ENCODE assay signal across 9 mouse cellular contexts in genomic region chr17:45516488-45516887, GRCm38 (mm10). TPM values are rescaled to one million over a fixed set of nuclear protein-coding genes. Genes with fewer than 3 reads are reported as not detected.
DNase-seq lines count a peak whose midpoint lies in the region; ATAC-seq lines count a peak whose summit lies in the region.
"Had no signal": no experiment of that assay in that cellular context is flagged by ENCODE, and none has a peak within 500 bp of the region (broad histone marks: within the 10 kb centered on the region; RNA-seq: fewer than 3 reads in every experiment).

No protein-coding gene starts in this region.

- no peaks in the 10 kb centered on the region for H3K36me3 ChIP-seq in forebrain, embryonic 16.5 days (ENCODE audit: control insufficient read depth, insufficient read depth)
- H3K36me3 ChIP-seq in hindbrain, embryonic 14.5 days (replicated peaks; ENCODE audit: control insufficient read depth, insufficient read depth): peaks cover 20% of the 10 kb centered on the region
- peaks cover 76% of the 10 kb centered on the region for H3K36me3 ChIP-seq in midbrain, embryonic 10.5 days

- H3K9ac ChIP-seq in forebrain, embryonic 16.5 days (replicated peaks; ENCODE audit: low read depth, low read length): no peak overlapping the region
- H3K9ac ChIP-seq in hindbrain, embryonic 14.5 days: no peak overlapping the region

- 55% methylated on average over 8 of the region's 8 CpGs for WGBS in forebrain, embryonic 16.5 days
- WGBS in hindbrain, embryonic 14.5 days: 50% methylated on average over 8 of the region's 8 CpGs
- 61% methylated on average over 8 of the region's 8 CpGs for WGBS in midbrain, embryonic 10.5 days

- no peaks in the 10 kb centered on the region for H3K27me3 ChIP-seq in forebrain, embryonic 16.5 days (replicated peaks; ENCODE audit: control insufficient read depth, insufficient read depth, low read length)
- H3K27me3 ChIP-seq in hindbrain, embryonic 14.5 days (ENCODE audit: control insufficient read depth, insufficient read depth, low read length): no peaks in the 10 kb centered on the region
- H3K27me3 ChIP-seq in midbrain, embryonic 10.5 days (ENCODE audit: low read depth, poor library complexity, severe bottlenecking): no peaks in the 10 kb centered on the region

- DNase-seq in R1 (ENCODE audit: low read depth, low spot score): peak; percentile 88
- DNase-seq in cerebellum, adult 11-12 months: peak; percentile 88
- DNase-seq in hindbrain, embryonic 14.5 days (ENCODE audit: low spot score): peak; percentile 91
- DNase-seq in left cerebral cortex, adult 18-20 months (ENCODE audit: low spot score in 2 of 2): peak; percentile 81 to 90
- DNase-seq in midbrain, embryonic 10.5 days (ENCODE audit: low spot score): peak; percentile 73
- DNase-seq in right cerebral cortex, postnatal 25 days: peak; percentile 77
- DNase-seq in yolk sac, embryonic 10.5 days (ENCODE audit: low spot score): peak; percentile 50

- no peak overlapping the region for H3K4me3 ChIP-seq in forebrain, embryonic 16.5 days (replicated peaks; ENCODE audit: low read length)
- H3K4me3 ChIP-seq in hindbrain, embryonic 14.5 days (replicated peaks; ENCODE audit: low read length): no peak overlapping the region
- H3K4me3 ChIP-seq in midbrain, embryonic 10.5 days: no peak overlapping the region

- H3K4me2 ChIP-seq in forebrain, embryonic 16.5 days (ENCODE audit: low read length): no peak overlapping the region
- no peak overlapping the region for H3K4me2 ChIP-seq in hindbrain, embryonic 14.5 days (replicated peaks)

- peaks cover 3% of the 10 kb centered on the region; the same call in 1 of the 2 replicates for H3K4me1 ChIP-seq in forebrain, embryonic 16.5 days (replicated peaks; ENCODE audit: control insufficient read depth, insufficient read depth, low read length)
- no peaks in the 10 kb centered on the region for H3K4me1 ChIP-seq in hindbrain, embryonic 14.5 days (replicated peaks; ENCODE audit: control insufficient read depth, insufficient read depth, low read length)
- H3K4me1 ChIP-seq in midbrain, embryonic 10.5 days: peaks cover 19% of the 10 kb centered on the region; the same call in 1 of the 2 replicates

- H3K27ac ChIP-seq in forebrain, embryonic 16.5 days (ENCODE audit: low read length): no peak overlapping the region
- no peak overlapping the region for H3K27ac ChIP-seq in hindbrain, embryonic 14.5 days
- H3K27ac ChIP-seq in midbrain, embryonic 10.5 days (replicated peaks): no peak overlapping the region
- H3K27ac ChIP-seq: macrophage had no signal

- ATAC-seq in forebrain, embryonic 16.5 days: peak; percentile 41
- ATAC-seq in hindbrain, embryonic 14.5 days (ENCODE audit: low FRiP score): peak; percentile 35; the same call in 1 of the 2 replicates

- no peaks in the 10 kb centered on the region for H3K9me3 ChIP-seq in forebrain, embryonic 16.5 days (ENCODE audit: control insufficient read depth, low read length)
- no peaks in the 10 kb centered on the region for H3K9me3 ChIP-seq in hindbrain, embryonic 14.5 days (ENCODE audit: control insufficient read depth, low read length)
- no peaks in the 10 kb centered on the region for H3K9me3 ChIP-seq in midbrain, embryonic 10.5 days (replicated peaks)

RNA-seq across cellular contexts. Expression of gene Tcte1, which starts 6.7 kb away (rescaled TPM):
- 4.7 and 4.8 TPM in 2 replicates for polyA plus RNA-seq in forebrain, embryonic 16.5 days (2015; fragmentation: Nextera tagmentation; extraction: Ambion mirVana)
- polyA plus RNA-seq in hindbrain, embryonic 14.5 days (2014; fragmentation: Nextera tagmentation; extraction: Ambion mirVana): 3.8 TPM in 2 replicates
- 1 to 10 TPM in 1 of 2 experiments, under 1 TPM in 1; 0.94 to 1.4 TPM for total RNA-seq in left cerebral cortex, adult 18-20 months (2021)
- polyA plus RNA-seq in midbrain, embryonic 10.5 days (2016; fragmentation: Nextera tagmentation; extraction: Ambion mirVana): 1.4 and 1.7 TPM in 2 replicates
- polyA plus RNA-seq: macrophage had no signal

RNA-seq across cellular contexts. Expression of gene Aars2, which starts 9.8 kb away (rescaled TPM):
- 17.6 and 19.1 TPM in 2 replicates for polyA plus RNA-seq in forebrain, embryonic 16.5 days (2015; fragmentation: Nextera tagmentation; extraction: Ambion mirVana)
- polyA plus RNA-seq in hindbrain, embryonic 14.5 days (2014; fragmentation: Nextera tagmentation; extraction: Ambion mirVana): 15.2 and 15.8 TPM in 2 replicates
- total RNA-seq in left cerebral cortex, adult 18-20 months (2021): 10 to 100 TPM; 24.1 to 25.6 TPM
- 33.9 and 35.7 TPM in 2 replicates for polyA plus RNA-seq in midbrain, embryonic 10.5 days (2016; fragmentation: Nextera tagmentation; extraction: Ambion mirVana)

RNA-seq across cellular contexts. Expression of gene Tmem151b, which starts 33.0 kb away (rescaled TPM):
- polyA plus RNA-seq in forebrain, embryonic 16.5 days (2015; fragmentation: Nextera tagmentation; extraction: Ambion mirVana): 37.4 and 41.3 TPM in 2 replicates
- 15.7 and 16.8 TPM in 2 replicates for polyA plus RNA-seq in hindbrain, embryonic 14.5 days (2014; fragmentation: Nextera tagmentation; extraction: Ambion mirVana)
- 100 to 1,000 TPM; 129 to 136 TPM for total RNA-seq in left cerebral cortex, adult 18-20 months (2021)
- polyA plus RNA-seq in midbrain, embryonic 10.5 days (2016; fragmentation: Nextera tagmentation; extraction: Ambion mirVana): 7.0 and 10.2 TPM in 2 replicates

RNA-seq across cellular contexts. Expression of gene Nfkbie, which starts 39.0 kb away (rescaled TPM):
- 3.9 and 5.0 TPM in 2 replicates for polyA plus RNA-seq in forebrain, embryonic 16.5 days (2015; fragmentation: Nextera tagmentation; extraction: Ambion mirVana)
- 4.3 and 4.7 TPM in 2 replicates for polyA plus RNA-seq in hindbrain, embryonic 14.5 days (2014; fragmentation: Nextera tagmentation; extraction: Ambion mirVana)
- 1 to 10 TPM; 1.8 to 2.8 TPM for total RNA-seq in left cerebral cortex, adult 18-20 months (2021)
- 8.6 and 9.2 TPM in 2 replicates for polyA plus RNA-seq in midbrain, embryonic 10.5 days (2016; fragmentation: Nextera tagmentation; extraction: Ambion mirVana)

RNA-seq across cellular contexts. Expression of gene Spats1, which starts 41.3 kb away (rescaled TPM):
- polyA plus RNA-seq in forebrain, embryonic 16.5 days (2015; fragmentation: Nextera tagmentation; extraction: Ambion mirVana): 1.1 and 1.5 TPM in 2 replicates
- polyA plus RNA-seq in hindbrain, embryonic 14.5 days (2014; fragmentation: Nextera tagmentation; extraction: Ambion mirVana): 1.5 and 2.2 TPM in 2 replicates
- 1 to 10 TPM; 4.7 to 6.2 TPM for total RNA-seq in left cerebral cortex, adult 18-20 months (2021)
- polyA plus RNA-seq in midbrain, embryonic 10.5 days (2016; fragmentation: Nextera tagmentation; extraction: Ambion mirVana): 0.42 and 0.71 TPM in 2 replicates
- polyA plus RNA-seq: macrophage had no signal
